Mouse (Mus musculus) NIH3T3 (cell line): ENCODE results near the gene Tmem266.

Source experiments
- DNase-seq: peaks from one replicate; pipeline ENCODE4 v3.0.0-alpha.2; 2012; ENCODE audit warnings: low read depth

The Tmem266 gene

GRCm38 (mm10) chr9:55332476-55332875 is 5.8 kb downstream of the Tmem266 start:
- DNase-seq: no peak

- no peak for DNase-seq
Measured at GRCm38 (mm10) chr9:55332949-55333348, 6.2 kb downstream of the Tmem266 start.

- no peak for DNase-seq
Measured at GRCm38 (mm10) chr9:55344165-55344564, 17.5 kb downstream of the Tmem266 start.

- DNase-seq: no peak
Measured at GRCm38 (mm10) chr9:55345332-55345731, 18.6 kb downstream of the Tmem266 start.

GRCm38 (mm10) chr9:55348664-55349063 is 22.0 kb downstream of the Tmem266 start:
- no peak for DNase-seq

- no peak for DNase-seq
Measured at GRCm38 (mm10) chr9:55354686-55355085, 28.0 kb downstream of the Tmem266 start.

GRCm38 (mm10) chr9:55355270-55355834 is 28.6 kb downstream of the Tmem266 start:
- no peak for DNase-seq

- DNase-seq: no peak
Measured at GRCm38 (mm10) chr9:55357164-55357563, 30.5 kb downstream of the Tmem266 start.

GRCm38 (mm10) chr9:55360372-55360771 is 33.7 kb downstream of the Tmem266 start:
- no peak for DNase-seq

- no peak for DNase-seq
Measured at GRCm38 (mm10) chr9:55360861-55361260, 34.1 kb downstream of the Tmem266 start.

GRCm38 (mm10) chr9:55361969-55362368 is 35.3 kb downstream of the Tmem266 start:
- DNase-seq: peak; percentile 83

GRCm38 (mm10) chr9:55363707-55364106 is 37.0 kb downstream of the Tmem266 start:
- DNase-seq: no peak

- no peak for DNase-seq
Measured at GRCm38 (mm10) chr9:55368011-55368410, 41.3 kb downstream of the Tmem266 start.

- DNase-seq: no peak
Measured at GRCm38 (mm10) chr9:55371908-55372307, 45.2 kb downstream of the Tmem266 start.

- DNase-seq: no peak
Measured at GRCm38 (mm10) chr9:55377603-55378250, 51.0 kb downstream of the Tmem266 start.

- DNase-seq: no peak
Measured at GRCm38 (mm10) chr9:55381456-55381855, 54.7 kb downstream of the Tmem266 start.

- peak; percentile 56 for DNase-seq
Measured at GRCm38 (mm10) chr9:55382441-55382840, 55.7 kb downstream of the Tmem266 start.

- DNase-seq: peak; percentile 11
Measured at GRCm38 (mm10) chr9:55386117-55386516, 59.4 kb downstream of the Tmem266 start.

- DNase-seq: no peak
Measured at GRCm38 (mm10) chr9:55387862-55388505, 61.3 kb downstream of the Tmem266 start.

GRCm38 (mm10) chr9:55391909-55392658 is 65.4 kb downstream of the Tmem266 start:
- peak; percentile 83 for DNase-seq

- DNase-seq: no peak
Measured at GRCm38 (mm10) chr9:55395650-55396049, 68.9 kb downstream of the Tmem266 start.

GRCm38 (mm10) chr9:55398985-55399554 is 72.4 kb downstream of the Tmem266 start:
- no peak for DNase-seq
